Mouse (Mus musculus): ENCODE measurements at regions not wholly inside any gene's neighbourhood (a gene's known extent, or its start where the extent isn't known, plus 50 kb on each side); places are given as distances from the start of the nearest gene placed in this dataset.

GRCm38 (mm10) chr5:125939416-125939815 lies 407.8 kb downstream of the Tmem132b start:
- Histone ChIP-seq H3K4me2 (no peak overlapping the region), H3K9me3 (no peaks in the 10 kb centered on the region), H3K9ac (no peak overlapping the region), H3K4me3 (no peak overlapping the region), H3K27me3 (no peaks in the 10 kb centered on the region), H3K36me3 (no peaks in the 10 kb centered on the region), H3K4me1 (no peaks in the 10 kb centered on the region), H3K27ac (no peak overlapping the region)
- WGBS = 86% methylated on average over 3 of the region's 3 CpGs
- ATAC-seq (ENCODE audit: insufficient number of reproducible peaks, low FRiP score, low TSS enrichment, low read depth) = no peak

DNA sequence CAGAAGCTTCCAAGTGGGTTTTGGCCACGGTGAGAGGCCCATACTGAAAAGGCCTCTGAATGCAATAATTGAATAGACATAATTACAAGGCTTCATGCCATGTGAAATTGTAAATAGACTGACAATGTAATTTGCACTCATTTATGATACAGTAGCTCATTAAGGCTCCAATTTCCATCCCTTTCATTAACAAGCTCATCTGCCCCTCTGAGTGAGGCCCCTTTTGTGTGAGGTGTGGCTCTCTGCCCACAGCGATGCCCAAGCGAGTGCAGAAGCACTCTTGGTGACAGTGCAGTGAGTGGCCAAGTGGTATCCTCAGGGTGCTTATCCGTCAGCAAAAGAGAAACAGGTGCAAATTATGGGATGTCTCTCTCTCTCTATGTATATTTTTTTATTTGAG lies 415.2 kb downstream of the Tmem132b start:
- H3K4me2 ChIP-seq = no peak overlapping the region
- 86% methylated on average over 4 of the region's 4 CpGs for WGBS
- H3K27me3 ChIP-seq = no peaks in the 10 kb centered on the region
- no peaks in the 10 kb centered on the region for H3K36me3 ChIP-seq
- H3K4me3 ChIP-seq = no peak overlapping the region
- H3K9me3 ChIP-seq = no peaks in the 10 kb centered on the region
- H3K27ac ChIP-seq = no peak overlapping the region
- no peak for ATAC-seq (ENCODE audit: insufficient number of reproducible peaks, low FRiP score, low TSS enrichment, low read depth)
- no peak overlapping the region for H3K9ac ChIP-seq
- no peaks in the 10 kb centered on the region for H3K4me1 ChIP-seq

DNA sequence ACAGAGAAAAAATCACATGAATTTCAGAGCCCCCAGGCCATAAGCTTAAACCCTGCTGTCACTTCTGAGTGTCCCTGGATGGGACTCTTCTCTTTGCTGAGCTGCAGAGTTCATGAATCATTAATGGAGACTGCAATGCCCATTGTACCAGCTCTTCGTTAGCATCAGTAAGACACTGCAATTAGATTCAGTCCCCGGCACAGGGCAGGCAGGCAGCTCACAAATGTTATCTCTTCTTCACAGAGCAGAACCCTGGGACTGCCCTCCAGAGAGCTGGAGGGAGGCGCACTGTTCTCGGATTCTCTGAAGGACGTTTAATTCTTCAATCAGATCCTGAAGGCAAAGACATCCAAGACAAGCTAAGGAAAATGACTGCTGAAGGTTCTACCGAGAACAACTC lies 420.1 kb downstream of the Tmem132b start:
- no peaks in the 10 kb centered on the region for H3K36me3 ChIP-seq
- 79% methylated on average over 6 of the region's 6 CpGs for WGBS
- H3K27me3 ChIP-seq = no peaks in the 10 kb centered on the region
- H3K27ac ChIP-seq = no peak overlapping the region
- H3K4me3 ChIP-seq = no peak overlapping the region
- H3K4me2 ChIP-seq = no peak overlapping the region
- no peaks in the 10 kb centered on the region for H3K9me3 ChIP-seq
- ATAC-seq (ENCODE audit: insufficient number of reproducible peaks, low FRiP score, low TSS enrichment, low read depth) = no peak
- no peaks in the 10 kb centered on the region for H3K4me1 ChIP-seq
- no peak overlapping the region for H3K9ac ChIP-seq

GRCm38 (mm10) chr5:125964039-125964438 lies 432.5 kb downstream of the Tmem132b start:
- H3K27ac ChIP-seq = no peak overlapping the region
- 74% methylated on average over 8 of the region's 8 CpGs for WGBS
- no peaks in the 10 kb centered on the region for H3K36me3 ChIP-seq
- no peak overlapping the region for H3K9ac ChIP-seq
- no peak overlapping the region for H3K4me3 ChIP-seq
- no peaks in the 10 kb centered on the region for H3K4me1 ChIP-seq
- H3K4me2 ChIP-seq = no peak overlapping the region
- no peaks in the 10 kb centered on the region for H3K27me3 ChIP-seq
- ATAC-seq (ENCODE audit: insufficient number of reproducible peaks, low FRiP score, low TSS enrichment, low read depth) = no peak
- no peaks in the 10 kb centered on the region for H3K9me3 ChIP-seq

GRCm38 (mm10) chr5:125968151-125968550 lies 436.6 kb downstream of the Tmem132b start:
- 61% methylated on average over 4 of the region's 4 CpGs for WGBS

GRCm38 (mm10) chr5:125974035-125974434 lies 442.5 kb downstream of the Tmem132b start:
- WGBS = 74% methylated on average over 1 of the region's 1 CpGs
- no peak overlapping the region for H3K4me3 ChIP-seq

More at GRCm38 (mm10) chr5:125968151-125968550, 436.6 kb downstream of the Tmem132b start:
- H3K27ac ChIP-seq = no peak overlapping the region
- H3K27me3 ChIP-seq = no peaks in the 10 kb centered on the region
- no peaks in the 10 kb centered on the region for H3K9me3 ChIP-seq
- ATAC-seq (ENCODE audit: insufficient number of reproducible peaks, low FRiP score, low TSS enrichment, low read depth) = no peak
- H3K4me3 ChIP-seq = no peak overlapping the region
- H3K9ac ChIP-seq = no peak overlapping the region
- H3K36me3 ChIP-seq = no peaks in the 10 kb centered on the region
- no peaks in the 10 kb centered on the region for H3K4me1 ChIP-seq
- no peak overlapping the region for H3K4me2 ChIP-seq

DNA sequence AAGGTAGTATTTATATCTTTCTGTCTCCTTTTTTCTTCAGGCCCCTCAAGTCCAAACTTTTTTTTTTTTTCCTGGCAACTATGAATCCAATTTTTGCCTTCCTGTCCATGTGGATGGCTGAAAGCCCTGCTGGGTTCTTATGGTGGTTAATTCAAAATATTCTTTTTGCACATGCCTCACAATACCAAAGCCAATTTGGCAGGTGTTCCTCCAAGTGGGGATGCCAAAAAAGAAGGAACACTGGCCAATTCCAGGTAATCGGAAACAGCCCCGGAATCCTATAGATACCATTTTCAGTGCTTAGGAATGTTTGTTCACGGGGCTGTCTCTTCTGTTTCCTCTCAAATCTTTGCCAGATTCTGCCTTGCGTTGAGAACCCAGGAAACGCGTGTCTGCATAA lies 448.2 kb downstream of the Tmem132b start:
- Histone ChIP-seq H3K4me1 (no peaks in the 10 kb centered on the region), H3K4me3 (no peak overlapping the region), H3K9me3 (no peaks in the 10 kb centered on the region), H3K27me3 (no peaks in the 10 kb centered on the region), H3K9ac (no peak overlapping the region), H3K4me2 (no peak overlapping the region), H3K27ac (no peak overlapping the region), H3K36me3 (no peaks in the 10 kb centered on the region)
- no peak for ATAC-seq (ENCODE audit: insufficient number of reproducible peaks, low FRiP score, low TSS enrichment, low read depth)
- WGBS = 71% methylated on average over 6 of the region's 6 CpGs

More at GRCm38 (mm10) chr5:125974035-125974434, 442.5 kb downstream of the Tmem132b start:
- Histone ChIP-seq H3K4me1 (no peaks in the 10 kb centered on the region), H3K9me3 (no peaks in the 10 kb centered on the region), H3K36me3 (no peaks in the 10 kb centered on the region), H3K27ac (no peak overlapping the region), H3K27me3 (no peaks in the 10 kb centered on the region), H3K4me2 (no peak overlapping the region), H3K9ac (no peak overlapping the region)
- no peak for ATAC-seq (ENCODE audit: insufficient number of reproducible peaks, low FRiP score, low TSS enrichment, low read depth)

DNA sequence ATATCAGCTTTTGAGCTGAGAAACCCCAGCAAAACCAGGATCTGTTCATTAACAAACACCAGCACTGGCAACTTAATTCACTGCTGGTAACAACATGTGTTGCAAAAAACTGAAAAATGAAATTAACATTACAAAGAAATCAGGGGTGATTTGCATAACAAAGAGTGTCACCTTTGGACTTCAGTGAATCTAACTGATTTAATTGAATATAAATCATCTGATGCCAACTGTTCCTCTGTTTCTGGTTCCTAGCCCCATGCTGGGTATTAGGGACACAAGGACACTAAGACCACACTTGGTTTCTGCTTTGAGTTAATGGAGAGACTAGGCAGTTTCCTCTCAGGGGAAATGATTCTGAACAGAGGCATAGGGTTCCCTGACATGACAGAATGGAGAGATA lies 453.8 kb downstream of the Tmem132b start:
- Histone ChIP-seq H3K4me1 (no peaks in the 10 kb centered on the region), H3K4me2 (no peak overlapping the region), H3K9me3 (no peaks in the 10 kb centered on the region), H3K27me3 (no peaks in the 10 kb centered on the region), H3K27ac (no peak overlapping the region), H3K9ac (no peak overlapping the region), H3K4me3 (no peak overlapping the region), H3K36me3 (no peaks in the 10 kb centered on the region)
- ATAC-seq (ENCODE audit: insufficient number of reproducible peaks, low FRiP score, low TSS enrichment, low read depth) = no peak

- H3K4me3 ChIP-seq = no peak overlapping the region
- no peaks in the 10 kb centered on the region for H3K27me3 ChIP-seq
- H3K4me1 ChIP-seq = no peaks in the 10 kb centered on the region
- H3K9ac ChIP-seq = no peak overlapping the region
- H3K9me3 ChIP-seq = no peaks in the 10 kb centered on the region
- 56% methylated on average over 8 of the region's 8 CpGs for WGBS
- ATAC-seq (ENCODE audit: insufficient number of reproducible peaks, low FRiP score, low TSS enrichment, low read depth) = no peak
- H3K27ac ChIP-seq = no peak overlapping the region
- no peak overlapping the region for H3K4me2 ChIP-seq
- H3K36me3 ChIP-seq = no peaks in the 10 kb centered on the region
Observed at GRCm38 (mm10) chr5:125997173-125997572, 465.6 kb downstream of the Tmem132b start.

GRCm38 (mm10) chr5:126007871-126008270 lies 476.3 kb downstream of the Tmem132b start:
- no peak overlapping the region for H3K9ac ChIP-seq
- H3K4me3 ChIP-seq = no peak overlapping the region
- H3K4me2 ChIP-seq = no peak overlapping the region
- H3K27me3 ChIP-seq = no peaks in the 10 kb centered on the region
- WGBS = 55% methylated on average over 4 of the region's 4 CpGs
- H3K27ac ChIP-seq = no peak overlapping the region
- H3K9me3 ChIP-seq = no peaks in the 10 kb centered on the region
- H3K4me1 ChIP-seq = no peaks in the 10 kb centered on the region
- no peaks in the 10 kb centered on the region for H3K36me3 ChIP-seq
- ATAC-seq (ENCODE audit: insufficient number of reproducible peaks, low FRiP score, low TSS enrichment, low read depth) = no peak

DNA sequence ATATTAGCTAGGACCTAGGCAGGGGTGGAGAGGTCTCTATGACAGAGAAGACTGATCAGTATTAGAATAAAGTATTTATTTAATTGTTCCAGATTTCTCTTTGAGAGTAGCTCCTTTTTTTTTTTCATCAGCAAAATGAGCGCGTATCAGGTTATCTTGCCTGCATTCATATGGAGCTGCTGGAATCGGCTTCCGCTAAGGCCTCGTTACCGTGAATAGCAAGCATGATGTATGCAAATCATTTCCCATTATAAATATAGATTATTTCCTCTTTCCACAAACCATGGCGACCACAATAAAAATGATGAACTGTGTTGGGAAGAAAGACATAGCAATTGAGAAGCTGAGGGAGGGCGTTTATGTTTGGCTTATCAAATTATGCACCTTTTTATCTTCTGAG lies 476.7 kb downstream of the Tmem132b start:
- H3K4me3 ChIP-seq = no peak overlapping the region
- no peak for ATAC-seq (ENCODE audit: insufficient number of reproducible peaks, low FRiP score, low TSS enrichment, low read depth)
- H3K4me2 ChIP-seq = no peak overlapping the region
- no peaks in the 10 kb centered on the region for H3K4me1 ChIP-seq
- H3K27me3 ChIP-seq = no peaks in the 10 kb centered on the region
- H3K9me3 ChIP-seq = no peaks in the 10 kb centered on the region
- no peaks in the 10 kb centered on the region for H3K36me3 ChIP-seq
- WGBS = 87% methylated on average over 8 of the region's 8 CpGs
- no peak overlapping the region for H3K9ac ChIP-seq
- no peak overlapping the region for H3K27ac ChIP-seq

GRCm38 (mm10) chr5:126019781-126020180 lies 488.2 kb downstream of the Tmem132b start:
- Histone ChIP-seq H3K4me3 (no peak overlapping the region), H3K9me3 (no peaks in the 10 kb centered on the region), H3K9ac (no peak overlapping the region), H3K27me3 (no peaks in the 10 kb centered on the region), H3K4me1 (no peaks in the 10 kb centered on the region), H3K27ac (no peak overlapping the region), H3K36me3 (no peaks in the 10 kb centered on the region), H3K4me2 (no peak overlapping the region)
- no peak for ATAC-seq (ENCODE audit: insufficient number of reproducible peaks, low FRiP score, low TSS enrichment, low read depth)
- WGBS = 90% methylated on average over 8 of the region's 8 CpGs

DNA sequence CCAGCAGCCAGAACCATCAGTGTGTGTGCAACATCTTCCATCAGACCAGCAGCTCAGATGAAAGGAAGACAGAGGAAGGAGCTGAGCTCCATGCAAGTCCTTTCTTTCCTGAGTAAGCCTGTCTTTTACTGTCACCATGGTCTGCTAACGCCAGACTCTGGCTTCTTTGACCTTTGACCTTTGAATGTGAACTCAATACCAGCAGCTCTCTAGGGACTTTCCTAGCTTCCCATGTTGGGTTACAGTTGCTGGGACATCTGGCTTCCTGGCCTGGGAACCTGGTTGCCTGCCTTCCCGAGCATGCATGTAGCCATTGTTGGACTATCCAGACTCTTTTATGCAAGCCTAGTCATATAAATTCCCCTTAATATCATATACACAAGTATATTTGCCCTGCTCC lies 492.3 kb downstream of the Tmem132b start:
- H3K27me3 ChIP-seq = no peaks in the 10 kb centered on the region

More for the DNA sequence above, 492.3 kb downstream of the Tmem132b start:
- Histone ChIP-seq H3K4me2 (no peak overlapping the region), H3K27ac (no peak overlapping the region), H3K9me3 (no peaks in the 10 kb centered on the region), H3K4me1 (no peaks in the 10 kb centered on the region), H3K36me3 (no peaks in the 10 kb centered on the region), H3K4me3 (no peak overlapping the region), H3K9ac (no peak overlapping the region)
- 27% methylated on average over 2 of the region's 2 CpGs for WGBS
- ATAC-seq (ENCODE audit: insufficient number of reproducible peaks, low FRiP score, low TSS enrichment, low read depth) = no peak
